Mouse (Mus musculus): ENCODE measurements around the gene Itprid1. TPM values are rescaled to one million over a fixed set of nuclear protein-coding genes. Genes with fewer than 3 reads are reported as not detected.

Itprid1 gene
- polyA plus RNA-seq, 1 experiment from 2014 or later, result not detected

GRCm38 (mm10) chr6:55901568-55902328 lies 65.1 kb downstream of the Itprid1 start:
- Histone ChIP-seq H3K9me3 (replicated peaks) (no peaks in the 10 kb centered on the region), H3K36me3 (no peaks in the 10 kb centered on the region), H3K4me1 (replicated peaks) (no peaks in the 10 kb centered on the region), H3K4me2 (no peak overlapping the region), H3K27ac (no peak overlapping the region), H3K4me3 (replicated peaks) (no peak overlapping the region), H3K27me3 (no peaks in the 10 kb centered on the region), H3K9ac (no peak overlapping the region)
- ATAC-seq (ENCODE audit: low read depth) (no peak), DNase-seq (no peak)
- 61% methylated on average over 5 of the region's 5 CpGs for WGBS (ENCODE audit: insufficient replicate concordance)

GRCm38 (mm10) chr6:55902329-55902605 lies 65.6 kb downstream of the Itprid1 start:
- Histone ChIP-seq H3K4me2 (no peak overlapping the region), H3K4me3 (replicated peaks) (no peak overlapping the region), H3K36me3 (no peaks in the 10 kb centered on the region), H3K27me3 (no peaks in the 10 kb centered on the region), H3K9me3 (replicated peaks) (no peaks in the 10 kb centered on the region), H3K4me1 (replicated peaks) (no peaks in the 10 kb centered on the region), H3K27ac (no peak overlapping the region), H3K9ac (no peak overlapping the region)
- 61% methylated on average over 1 of the region's 1 CpGs for WGBS (ENCODE audit: insufficient replicate concordance)
- DNase-seq (no peak), ATAC-seq (ENCODE audit: low read depth) (no peak)

- 62% methylated on average over 5 of the region's 5 CpGs for WGBS (ENCODE audit: insufficient replicate concordance)
- H3K4me2 ChIP-seq, result no peak overlapping the region
- no peak overlapping the region for H3K4me3 ChIP-seq (replicated peaks)
- ATAC-seq (ENCODE audit: low read depth) (no peak), DNase-seq (no peak)
- no peak overlapping the region for H3K9ac ChIP-seq
- H3K27me3 ChIP-seq, result no peaks in the 10 kb centered on the region
- no peaks in the 10 kb centered on the region for H3K4me1 ChIP-seq (replicated peaks)
- no peaks in the 10 kb centered on the region for H3K36me3 ChIP-seq
- no peaks in the 10 kb centered on the region for H3K9me3 ChIP-seq (replicated peaks)
- H3K27ac ChIP-seq, result no peak overlapping the region
Observed at GRCm38 (mm10) chr6:55919206-55919605, 82.5 kb downstream of the Itprid1 start.

GRCm38 (mm10) chr6:55920282-55920720 lies 83.6 kb downstream of the Itprid1 start:
- H3K36me3 ChIP-seq, result no peaks in the 10 kb centered on the region
- H3K27me3 ChIP-seq, result no peaks in the 10 kb centered on the region
- ATAC-seq (ENCODE audit: low read depth), result no peak
- no peak for DNase-seq
- H3K4me1 ChIP-seq (replicated peaks), result no peaks in the 10 kb centered on the region
- no peaks in the 10 kb centered on the region for H3K9me3 ChIP-seq (replicated peaks)
- no peak overlapping the region for H3K9ac ChIP-seq
- H3K27ac ChIP-seq, result no peak overlapping the region
- WGBS (ENCODE audit: insufficient replicate concordance), result 68% methylated on average over 3 of the region's 3 CpGs
- no peak overlapping the region for H3K4me3 ChIP-seq (replicated peaks)
- H3K4me2 ChIP-seq, result no peak overlapping the region

GRCm38 (mm10) chr6:55920866-55921630 lies 84.4 kb downstream of the Itprid1 start:
- Histone ChIP-seq H3K4me2 (no peak overlapping the region), H3K9me3 (replicated peaks) (no peaks in the 10 kb centered on the region), H3K4me1 (replicated peaks) (no peaks in the 10 kb centered on the region), H3K36me3 (no peaks in the 10 kb centered on the region), H3K27me3 (no peaks in the 10 kb centered on the region), H3K9ac (no peak overlapping the region), H3K27ac (no peak overlapping the region), H3K4me3 (replicated peaks) (no peak overlapping the region)
- ATAC-seq (ENCODE audit: low read depth) (no peak), DNase-seq (no peak)
- WGBS (ENCODE audit: insufficient replicate concordance), result 54% methylated on average over 4 of the region's 4 CpGs

GRCm38 (mm10) chr6:55944709-55945108 lies 108.0 kb downstream of the Itprid1 start:
- no peak overlapping the region for H3K27ac ChIP-seq
- H3K36me3 ChIP-seq, result no peaks in the 10 kb centered on the region
- H3K9me3 ChIP-seq (replicated peaks), result no peaks in the 10 kb centered on the region
- DNase-seq, result no peak
- WGBS (ENCODE audit: insufficient replicate concordance), result 50% methylated on average over 1 of the region's 1 CpGs
- no peaks in the 10 kb centered on the region for H3K27me3 ChIP-seq
- H3K4me2 ChIP-seq, result no peak overlapping the region
- no peak overlapping the region for H3K4me3 ChIP-seq (replicated peaks)
- ATAC-seq (ENCODE audit: low read depth), result no peak
- H3K9ac ChIP-seq, result no peak overlapping the region
- no peaks in the 10 kb centered on the region for H3K4me1 ChIP-seq (replicated peaks)

- ATAC-seq (ENCODE audit: low read depth) (no peak), DNase-seq (no peak)
- WGBS (ENCODE audit: insufficient replicate concordance), result 56% methylated on average over 8 of the region's 8 CpGs
- H3K4me3 ChIP-seq (replicated peaks), result no peak overlapping the region
- no peak overlapping the region for H3K4me2 ChIP-seq
- no peak overlapping the region for H3K9ac ChIP-seq
- H3K9me3 ChIP-seq (replicated peaks), result no peaks in the 10 kb centered on the region
- no peaks in the 10 kb centered on the region for H3K36me3 ChIP-seq
- H3K4me1 ChIP-seq (replicated peaks), result no peaks in the 10 kb centered on the region
- H3K27ac ChIP-seq, result no peak overlapping the region
- no peaks in the 10 kb centered on the region for H3K27me3 ChIP-seq
Observed at GRCm38 (mm10) chr6:55950345-55951110, 113.8 kb downstream of the Itprid1 start.

- no peak for ATAC-seq (ENCODE audit: low read depth)
- H3K27ac ChIP-seq, result no peak overlapping the region
- no peaks in the 10 kb centered on the region for H3K4me1 ChIP-seq (replicated peaks)
- no peak overlapping the region for H3K9ac ChIP-seq
- H3K4me3 ChIP-seq (replicated peaks), result no peak overlapping the region
- DNase-seq, result no peak
- H3K27me3 ChIP-seq, result no peaks in the 10 kb centered on the region
- H3K4me2 ChIP-seq, result no peak overlapping the region
- no peaks in the 10 kb centered on the region for H3K9me3 ChIP-seq (replicated peaks)
- no peaks in the 10 kb centered on the region for H3K36me3 ChIP-seq
Observed at GRCm38 (mm10) chr6:55972998-55973397, 136.3 kb downstream of the Itprid1 start.

- H3K9ac ChIP-seq, result no peak overlapping the region
- H3K27me3 ChIP-seq, result no peaks in the 10 kb centered on the region
- H3K4me2 ChIP-seq, result no peak overlapping the region
- DNase-seq (no peak), ATAC-seq (ENCODE audit: low read depth) (no peak)
- no peaks in the 10 kb centered on the region for H3K9me3 ChIP-seq (replicated peaks)
- no peak overlapping the region for H3K4me3 ChIP-seq (replicated peaks)
- H3K36me3 ChIP-seq, result no peaks in the 10 kb centered on the region
- H3K27ac ChIP-seq, result no peak overlapping the region
- no peaks in the 10 kb centered on the region for H3K4me1 ChIP-seq (replicated peaks)
- 51% methylated on average over 2 of the region's 2 CpGs for WGBS (ENCODE audit: insufficient replicate concordance)
Observed at GRCm38 (mm10) chr6:55979766-55980165, 143.1 kb downstream of the Itprid1 start.

- H3K4me1 ChIP-seq (replicated peaks), result no peaks in the 10 kb centered on the region
- H3K9me3 ChIP-seq (replicated peaks), result no peaks in the 10 kb centered on the region
- no peak overlapping the region for H3K9ac ChIP-seq
- no peaks in the 10 kb centered on the region for H3K27me3 ChIP-seq
- H3K4me3 ChIP-seq (replicated peaks), result no peak overlapping the region
- WGBS (ENCODE audit: insufficient replicate concordance), result 54% methylated on average over 4 of the region's 4 CpGs
- H3K27ac ChIP-seq, result no peak overlapping the region
- ATAC-seq (ENCODE audit: low read depth), result no peak
- no peak for DNase-seq
- H3K36me3 ChIP-seq, result no peaks in the 10 kb centered on the region
- no peak overlapping the region for H3K4me2 ChIP-seq
Observed at GRCm38 (mm10) chr6:56008711-56009110, 172.0 kb downstream of the Itprid1 start.

- ATAC-seq (ENCODE audit: low read depth), result no peak
- no peaks in the 10 kb centered on the region for H3K36me3 ChIP-seq
- WGBS (ENCODE audit: insufficient replicate concordance), result 66% methylated on average over 5 of the region's 5 CpGs
Observed at GRCm38 (mm10) chr6:56012384-56012783, 175.7 kb downstream of the Itprid1 start.

More at GRCm38 (mm10) chr6:56012384-56012783, 175.7 kb downstream of the Itprid1 start:
- Histone ChIP-seq H3K9ac (no peak overlapping the region), H3K9me3 (replicated peaks) (no peaks in the 10 kb centered on the region), H3K4me1 (replicated peaks) (no peaks in the 10 kb centered on the region), H3K27ac (no peak overlapping the region), H3K27me3 (no peaks in the 10 kb centered on the region), H3K4me2 (no peak overlapping the region), H3K4me3 (replicated peaks) (no peak overlapping the region)
- no peak for DNase-seq
